Mouse (Mus musculus): ENCODE data around the gene Fam206a.

GRCm38 (mm10) chr4:56831013-56831609 lies 29.0 kb downstream of the Fam206a start:
- TF ChIP-seq CTCF (IDR thresholded peaks at IDR 0.05; ENCODE audit: borderline replicate concordance, insufficient read depth, low read length) (no peak), POLR2A (IDR thresholded peaks at IDR 0.05; ENCODE audit: low read depth, low read length) (no peak)

Measured in embryonic fibroblast, embryonic 13.5 days (primary cell).